Mouse (Mus musculus) liver, embryonic 14.5 days (tissue): Measurements from ENCODE around the gene Shf. TPM values are rescaled to one million over a fixed set of nuclear protein-coding genes. Genes with fewer than 3 reads are reported as not detected.
A peak's percentile ranks its signal among the peaks of the same experiment; 100 is the strongest.

Source experiments
- ATAC-seq: fragments of 200-750 bp; cut with Nextera tagmentation; 2 replicates; pipeline ENCODE4 v1.8.0; 2017; ENCODE audit warnings: moderate number of reproducible peaks, mild to moderate bottlenecking, moderate library complexity; ENCODE audit not compliant: insufficient read depth
- DNase-seq, 3 experiments: peaks; one replicate each; pipeline ENCODE4 v3.0.0-alpha.2; 2012 to 2013; ENCODE audit warnings: low read depth in 3 of 3, low spot score in 3 of 3
- H3K27ac ChIP-seq: fragments of 300-500 bp; sonication (generic); 2 replicates; pipeline ENCODE4 v1.5.1; 2014; ENCODE audit warnings: moderate library complexity, mild to moderate bottlenecking, control low read depth, inconsistent platforms
- H3K27me3 ChIP-seq: fragments of 300-500 bp; sonication (generic); 2 replicates; pipeline ENCODE4 v1.6.1; 2014; ENCODE audit warnings: mild to moderate bottlenecking, low read length, moderate library complexity; ENCODE audit not compliant: control insufficient read depth, insufficient read depth
- H3K36me3 ChIP-seq: fragments of 300-500 bp; sonication (generic); replicated peaks from 2 replicates; pipeline ENCODE4 v1.6.1; 2014; ENCODE audit warnings: low read depth; ENCODE audit not compliant: control insufficient read depth, insufficient read depth
- H3K4me1 ChIP-seq, 2 experiments: fragments of 200-500 bp in 1 of 2; fragments of 300-500 bp in 1 of 2; sonication (generic) in 1 of 2; replicated peaks; 2 replicates each; pipeline ENCODE4 v1.6.1; 2012 to 2014; ENCODE audit warnings: antibody characterized with exemption in 1 of 2, inconsistent platforms in 1 of 2, low read length in 1 of 2; ENCODE audit not compliant: control insufficient read depth in 2 of 2, insufficient read depth in 2 of 2
- H3K4me2 ChIP-seq: fragments of 300-500 bp; sonication (generic); 2 replicates; pipeline ENCODE4 v1.6.1; 2014; ENCODE audit warnings: low read depth, mild to moderate bottlenecking, control low read depth, moderate library complexity
- H3K4me3 ChIP-seq, 2 experiments: fragments of 200-500 bp in 1 of 2; fragments of 300-500 bp in 1 of 2; sonication (generic) in 1 of 2; 2 replicates each; pipeline ENCODE4 v1.5.1; 2012 to 2014; ENCODE audit warnings: low read depth in 2 of 2, low read length in 2 of 2, mild to moderate bottlenecking in 2 of 2, control low read depth in 1 of 2, inconsistent platforms in 1 of 2, moderate library complexity in 1 of 2; ENCODE audit not compliant: insufficient read depth in 1 of 2
- H3K9ac ChIP-seq: fragments of 300-500 bp; sonication (generic); replicated peaks from 2 replicates; pipeline ENCODE4 v1.6.1; 2014; ENCODE audit warnings: mild to moderate bottlenecking, control low read depth, moderate library complexity
- H3K9me3 ChIP-seq: fragments of 300-500 bp; sonication (generic); 2 replicates; pipeline ENCODE4 v1.6.1; 2016; ENCODE audit warnings: low read length, mixed read lengths; ENCODE audit not compliant: control insufficient read depth
- CTCF ChIP-seq: IDR thresholded peaks from 2 replicates; pipeline ENCODE4 v1.5.1; 2016; ENCODE audit warnings: antibody characterized with exemption, low read depth, control low read depth
- EP300 ChIP-seq: IDR thresholded peaks from 2 replicates; pipeline ENCODE4 v1.6.1; 2016; ENCODE audit warnings: antibody characterized with exemption, low read depth
- WGBS: fragments of 180-500 bp; shearing (Covaris S2); extraction: QIAGEN DNeasy Blood & Tissue Kit; methylation state at CpG from one replicate; pipeline ENCODE4 v1.1.7; 2014; ENCODE audit not compliant: insufficient replicate concordance; 5-methylcytosine and 5-hydroxymethylcytosine counted together
- polyA plus RNA-seq, 2 experiments: library from polyadenylated mRNA; depleted of rRNA in 1 of 2; stranded (reverse) in 1 of 2; unstranded in 1 of 2; fragments of >200 nt; fragmentation: Nextera tagmentation in 1 of 2; extraction: Ambion mirVana in 1 of 2; gene quantifications; 2 replicates each; pipeline versions ENCODE4 v1.2.1 to v1.2.3; 2012 to 2014

Shf gene
- polyA plus RNA-seq, 2 experiments: 1.8 to 7.1 TPM

- Histone ChIP-seq H3K27ac (no peak overlapping the region), H3K9me3 (no peaks in the 10 kb centered on the region), H3K27me3 (no peaks in the 10 kb centered on the region), H3K4me1 (no peaks in the 10 kb centered on the region), H3K4me3 (no peak overlapping the region), H3K4me2 (no peak overlapping the region), H3K9ac (no peak overlapping the region), H3K36me3 (no peaks in the 10 kb centered on the region)
- ATAC-seq (no peak), DNase-seq (no peak)
- no peak for TF ChIP-seq CTCF
- TF ChIP-seq EP300: no peak
- WGBS: 60% methylated on average over 3 of the region's 3 CpGs
Observed at GRCm38 (mm10) chr2:122324586-122324985, 44.4 kb downstream of the Shf start.

GRCm38 (mm10) chr2:122323960-122324359 lies 45.0 kb downstream of the Shf start:
- no peaks in the 10 kb centered on the region for H3K9me3 ChIP-seq
- DNase-seq (no peak), ATAC-seq (no peak)
- no peak overlapping the region for H3K9ac ChIP-seq
- TF ChIP-seq CTCF (no peak), EP300 (no peak)
- 36% methylated on average over 3 of the region's 3 CpGs for WGBS
- H3K4me2 ChIP-seq: no peak overlapping the region
- H3K27ac ChIP-seq: no peak overlapping the region
- no peaks in the 10 kb centered on the region for H3K36me3 ChIP-seq
- H3K27me3 ChIP-seq: no peaks in the 10 kb centered on the region
- H3K4me3 ChIP-seq: no peak overlapping the region
- no peaks in the 10 kb centered on the region for H3K4me1 ChIP-seq

DNA sequence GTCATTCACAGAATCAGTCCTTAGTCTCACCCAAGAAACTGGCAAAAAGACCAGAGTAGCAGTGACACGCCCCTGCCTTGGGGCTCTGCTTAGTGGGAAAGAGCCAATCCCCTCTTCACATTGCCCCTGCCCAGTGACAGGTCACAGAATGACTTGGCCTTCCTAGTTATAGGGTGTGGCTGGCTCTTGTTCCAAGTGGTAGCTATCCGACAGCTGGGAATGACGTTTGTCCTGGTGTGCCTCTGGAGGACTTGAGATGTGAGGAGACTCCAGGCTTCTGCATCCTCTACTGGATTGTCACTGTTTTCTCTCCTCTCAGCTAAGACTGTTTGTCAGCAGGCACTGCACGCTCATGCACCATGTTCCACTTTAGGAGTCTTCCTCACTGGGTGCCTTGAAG lies 51.6 kb downstream of the Shf start:
- H3K9me3 ChIP-seq: no peaks in the 10 kb centered on the region
- TF ChIP-seq CTCF (no peak), EP300 (no peak)
- H3K4me2 ChIP-seq: no peak overlapping the region
- ATAC-seq: no peak
- 48% methylated on average over 4 of the region's 4 CpGs for WGBS
- DNase-seq: no peak
- no peak overlapping the region for H3K9ac ChIP-seq
- H3K27ac ChIP-seq: no peak overlapping the region
- no peak overlapping the region for H3K4me3 ChIP-seq
- no peaks in the 10 kb centered on the region for H3K4me1 ChIP-seq
- H3K36me3 ChIP-seq: no peaks in the 10 kb centered on the region
- peaks cover 18% of the 10 kb centered on the region for H3K27me3 ChIP-seq

DNA sequence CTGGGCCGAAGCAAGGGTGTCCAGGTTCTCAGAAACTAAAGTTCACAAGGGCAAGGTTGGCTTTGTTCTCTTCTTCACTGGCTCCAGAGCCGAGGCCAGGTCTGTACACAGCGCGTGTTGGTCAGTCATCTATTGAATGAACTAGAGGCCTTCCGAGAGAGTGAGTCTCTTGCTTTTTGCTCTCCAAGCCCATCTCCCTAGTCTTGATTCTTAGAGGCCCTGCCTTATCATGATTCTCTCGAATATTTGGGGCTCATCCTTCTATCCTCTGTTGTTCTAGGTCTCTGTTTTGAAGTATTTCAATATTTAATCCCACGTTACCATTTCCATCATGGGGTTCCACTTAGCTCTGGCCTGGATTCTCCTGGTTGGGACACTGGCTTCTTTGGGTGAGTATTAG lies 53.6 kb downstream of the Shf start, which contains the start of gene Duox1:
TSS of gene Duox1 (plus strand) at position 301 of the 400 bp plus-strand sequence.
- no peak within 1 kb of the TSS for H3K4me3 ChIP-seq
- H3K27ac ChIP-seq: no peak within 1 kb of the TSS
- peaks cover 28% of the 10 kb centered on the region for H3K27me3 ChIP-seq
- no peaks in the 10 kb centered on the region for H3K4me1 ChIP-seq
- H3K4me2 ChIP-seq: no peak within 1 kb of the TSS
- 56% methylated on average over 7 of the region's 7 CpGs for WGBS
- no peak for ATAC-seq
- H3K9ac ChIP-seq: no peak within 1 kb of the TSS
- TF ChIP-seq CTCF: no peak
- no peak for TF ChIP-seq EP300
- H3K36me3 ChIP-seq: no peaks in the 10 kb centered on the region
- H3K9me3 ChIP-seq: no peaks in the 10 kb centered on the region
- no peak for DNase-seq

DNA sequence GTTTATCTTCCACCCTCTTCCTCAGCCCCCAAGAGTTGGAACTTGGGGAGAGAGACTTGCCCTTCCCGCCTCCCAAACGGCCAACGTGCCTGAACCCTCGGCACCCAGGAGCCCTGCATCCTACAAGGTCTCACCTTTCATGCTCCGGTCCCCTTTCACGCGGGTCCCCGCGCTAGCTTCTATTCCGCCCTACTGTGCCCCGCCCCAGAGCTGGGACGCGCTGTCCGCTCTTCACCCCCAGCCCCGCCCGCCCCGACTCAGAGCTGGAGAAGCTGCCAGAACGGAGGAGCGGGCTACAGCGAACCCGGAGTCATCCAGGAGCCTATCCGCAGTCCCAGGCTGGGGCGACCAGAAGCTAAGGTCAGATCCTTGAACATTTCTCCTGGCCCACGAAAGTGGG lies 55.4 kb downstream of the Shf start, which contains the start of gene Duoxa1:
TSS of gene Duoxa1 (minus strand) at position 195 of the 400 bp plus-strand sequence.
- ATAC-seq (no peak), DNase-seq (no peak)
- Histone ChIP-seq H3K4me1 (no peaks in the 10 kb centered on the region), H3K4me2 (0 out of 2 replicates have a peak within 1 kb of the TSS, but pooled peaks have one; percentile 8), H3K27me3 (peaks cover 35% of the 10 kb centered on the region), H3K36me3 (no peaks in the 10 kb centered on the region), H3K27ac (no peak within 1 kb of the TSS), H3K9ac (no peak within 1 kb of the TSS), H3K9me3 (no peaks in the 10 kb centered on the region), H3K4me3 (no peak within 1 kb of the TSS)
- 4% methylated on average over 23 of the region's 24 CpGs for WGBS
- TF ChIP-seq EP300: no peak
- TF ChIP-seq CTCF: no peak
